Mouse (Mus musculus) CH12.LX (cell line): ENCODE data around the gene Man1a. TPM values are rescaled to one million over a fixed set of nuclear protein-coding genes. Genes with fewer than 3 reads are reported as not detected.

Experiments
- DNase-seq: peaks from one replicate; pipeline ENCODE4 v3.0.0-alpha.2; 2013; ENCODE audit errors: extremely low read depth
- H3K27ac ChIP-seq: 2 replicates; pipeline ENCODE4 v1.5.1; 2012; ENCODE audit warnings: low read depth, mild to moderate bottlenecking, control low read depth, moderate library complexity; ENCODE audit not compliant: insufficient read depth
- H3K27me3 ChIP-seq: replicated peaks from 2 replicates; pipeline ENCODE3; 2012; ENCODE audit warnings: inconsistent platforms
- H3K36me3 ChIP-seq, 2 experiments: replicated peaks in 1 of 2; 2 replicates each; pipeline versions ENCODE3 to v1.6.1; 2012; ENCODE audit warnings: inconsistent platforms in 1 of 2, low read length in 1 of 2, mild to moderate bottlenecking in 1 of 2, mixed read lengths in 1 of 2, moderate library complexity in 1 of 2; ENCODE audit not compliant: control insufficient read depth in 1 of 2, insufficient read depth in 1 of 2
- H3K4me1 ChIP-seq, 2 experiments: 2 replicates each; pipeline ENCODE4 v1.6.1; 2012; ENCODE audit warnings: inconsistent platforms in 1 of 2, moderate library complexity in 1 of 2; ENCODE audit not compliant: insufficient read depth in 2 of 2, control insufficient read depth in 1 of 2
- H3K4me2 ChIP-seq: 2 replicates; pipeline ENCODE4 v1.6.1; 2012; ENCODE audit warnings: low read depth, mild to moderate bottlenecking, control low read depth; ENCODE audit not compliant: poor library complexity, insufficient read depth, severe bottlenecking
- H3K4me3 ChIP-seq, 3 experiments: fragments of 150-350 bp in 1 of 3; sonication (generic) in 1 of 3; replicated peaks in 1 of 3; 2 replicates each; pipeline versions ENCODE3 to v1.5.1; 2011 to 2012; ENCODE audit warnings: low read depth in 2 of 3, low read length in 2 of 3, mild to moderate bottlenecking in 2 of 3, moderate library complexity in 2 of 3, control low read depth in 1 of 3, improper control_type of control experiment in 1 of 3, inconsistent platforms in 1 of 3, mixed read lengths in 1 of 3; ENCODE audit not compliant: poor library complexity in 1 of 3
- H3K79me2 ChIP-seq: replicated peaks from 2 replicates; pipeline ENCODE4 v1.6.1; 2012; ENCODE audit warnings: mild to moderate bottlenecking, moderate library complexity; ENCODE audit not compliant: control insufficient read depth, poor library complexity, insufficient read depth, severe bottlenecking; ENCODE audit errors: extremely low read depth
- H3K9ac ChIP-seq: 2 replicates; pipeline ENCODE4 v1.6.1; 2012; ENCODE audit warnings: low read depth, mild to moderate bottlenecking, control low read depth, moderate library complexity; ENCODE audit not compliant: insufficient read depth
- H3K9me3 ChIP-seq: replicated peaks from 2 replicates; pipeline ENCODE3; 2012; ENCODE audit warnings: low read length, inconsistent platforms, mixed read lengths
- CHD2 ChIP-seq: IDR thresholded peaks from 2 replicates; pipeline ENCODE4 v1.6.1; 2011; ENCODE audit warnings: low read length, improper control_type of control experiment
- CTCF ChIP-seq, 2 experiments: IDR thresholded peaks in 1 of 2; conservative IDR thresholded peaks in 1 of 2; 2 replicates each; pipeline ENCODE4 v1.5.1; 2011 to 2012; ENCODE audit warnings: low read depth in 2 of 2, low read length in 2 of 2, improper control_type of control experiment in 1 of 2, inconsistent platforms in 1 of 2, mild to moderate bottlenecking in 1 of 2, moderate library complexity in 1 of 2
- E2F4 ChIP-seq: IDR thresholded peaks from 2 replicates; pipeline ENCODE4 v1.6.1; 2011; ENCODE audit warnings: low read depth, low read length, improper control_type of control experiment; ENCODE audit not compliant: insufficient replicate concordance
- ELF1 ChIP-seq: IDR thresholded peaks from 2 replicates; pipeline ENCODE4 v1.6.1; 2014; ENCODE audit warnings: low read depth, mild to moderate bottlenecking, inconsistent platforms, low read length, improper control_type of control experiment
- GABPA ChIP-seq: IDR thresholded peaks from 2 replicates; pipeline ENCODE4 v1.6.1; 2012; ENCODE audit warnings: low read depth, low read length, improper control_type of control experiment, inconsistent platforms; ENCODE audit not compliant: insufficient replicate concordance
- HCFC1 ChIP-seq: IDR thresholded peaks from 2 replicates; pipeline ENCODE4 v1.6.1; 2012; ENCODE audit warnings: low read depth, mild to moderate bottlenecking, inconsistent platforms, low read length, improper control_type of control experiment
- JUN ChIP-seq: IDR thresholded peaks from 2 replicates; pipeline ENCODE4 v1.6.1; 2011; ENCODE audit warnings: low read depth, mild to moderate bottlenecking, low read length, improper control_type of control experiment, moderate library complexity; ENCODE audit not compliant: insufficient read depth
- JUND ChIP-seq: conservative IDR thresholded peaks from 2 replicates; pipeline ENCODE4 v1.6.1; 2011; ENCODE audit warnings: low read depth, low read length, improper control_type of control experiment
- KAT2A ChIP-seq: IDR thresholded peaks from 2 replicates; pipeline ENCODE4 v1.6.1; 2012; ENCODE audit warnings: low read length, improper control_type of control experiment, inconsistent platforms; ENCODE audit not compliant: insufficient replicate concordance
- MAX ChIP-seq: IDR thresholded peaks from 2 replicates; pipeline ENCODE4 v1.6.1; 2011; ENCODE audit warnings: low read length, improper control_type of control experiment
- MAZ ChIP-seq: IDR thresholded peaks from 2 replicates; pipeline ENCODE4 v1.6.1; 2012; ENCODE audit warnings: low read depth, mild to moderate bottlenecking, inconsistent platforms, low read length, improper control_type of control experiment, moderate library complexity
- MXI1 ChIP-seq: IDR thresholded peaks from 2 replicates; pipeline ENCODE4 v1.6.1; 2011; ENCODE audit warnings: mild to moderate bottlenecking, low read depth, low read length, improper control_type of control experiment
- MYC ChIP-seq: IDR thresholded peaks from 2 replicates; pipeline ENCODE4 v1.6.1; 2011; ENCODE audit warnings: low read depth, mild to moderate bottlenecking, improper control_type of control experiment, low read length
- NELFE ChIP-seq: IDR thresholded peaks from 2 replicates; pipeline ENCODE4 v1.6.1; 2011; ENCODE audit warnings: low read depth, low read length, improper control_type of control experiment
- NRF1 ChIP-seq: IDR thresholded peaks from 2 replicates; pipeline ENCODE4 v1.6.1; 2014; ENCODE audit warnings: low read depth, mild to moderate bottlenecking, inconsistent platforms, low read length, improper control_type of control experiment, moderate library complexity
- PAX5 ChIP-seq: IDR thresholded peaks from 2 replicates; pipeline ENCODE4 v1.6.1; 2012; ENCODE audit warnings: low read length, inconsistent platforms, mixed read lengths
- POLR2A ChIP-seq: IDR thresholded peaks from 2 replicates; pipeline ENCODE4 v1.6.1; 2011; ENCODE audit warnings: low read depth, mild to moderate bottlenecking, improper control_type of control experiment, low read length
- SIN3A ChIP-seq: IDR thresholded peaks from 2 replicates; pipeline ENCODE4 v1.6.1; 2012; ENCODE audit warnings: low read length, improper control_type of control experiment, inconsistent platforms
- SMC3 ChIP-seq: IDR thresholded peaks from 2 replicates; pipeline ENCODE4 v1.6.1; 2011; ENCODE audit warnings: low read depth, low read length, improper control_type of control experiment
- TBP ChIP-seq: conservative IDR thresholded peaks from 2 replicates; pipeline ENCODE4 v1.6.1; 2011; ENCODE audit warnings: low read depth, low read length, improper control_type of control experiment
- TCF12 ChIP-seq: IDR thresholded peaks from 2 replicates; pipeline ENCODE4 v1.6.1; 2014; ENCODE audit warnings: low read depth, mild to moderate bottlenecking, inconsistent platforms, low read length, improper control_type of control experiment
- USF2 ChIP-seq: conservative IDR thresholded peaks from 2 replicates; pipeline ENCODE4 v1.6.1; 2011; ENCODE audit warnings: low read depth, low read length, improper control_type of control experiment
- ZC3H11A ChIP-seq: IDR thresholded peaks from 2 replicates; pipeline ENCODE4 v1.6.1; 2012; ENCODE audit warnings: low read depth, mild to moderate bottlenecking, inconsistent platforms, low read length, improper control_type of control experiment
- ZKSCAN1 ChIP-seq: IDR thresholded peaks from 2 replicates; pipeline ENCODE4 v1.6.1; 2012; ENCODE audit warnings: low read depth, inconsistent platforms, low read length, improper control_type of control experiment, borderline replicate concordance
- ZMIZ1 ChIP-seq: IDR thresholded peaks from 2 replicates; pipeline ENCODE4 v1.6.1; 2012; ENCODE audit warnings: low read depth, mild to moderate bottlenecking, inconsistent platforms, low read length, improper control_type of control experiment
- ZNF384 ChIP-seq: IDR thresholded peaks from 2 replicates; pipeline ENCODE4 v1.6.1; 2012; ENCODE audit warnings: low read depth, low read length, improper control_type of control experiment, inconsistent platforms
- dilution Hi-C: fragments of 300-500 bp; cut with MboI; formaldehyde crosslinking; loops from 2 replicates; pipeline ENCODE4 v1.14.3; 2020; ENCODE audit warnings: low sequenced_read_pairs; ENCODE audit not compliant: extremely low pct_unique_long_range_greater_than_20kb, extremely low pct_ligation_motif_present
- in situ Hi-C: fragments of 300-500 bp; cut with MboI; formaldehyde crosslinking; loops from 3 replicates; pipeline ENCODE4 v1.14.3; 2019; ENCODE audit warnings: low sequenced_read_pairs, low pct_ligation_motif_present, low pct_unique_long_range_greater_than_20kb, mixed read lengths
- polyA plus RNA-seq: library from polyadenylated mRNA; unstranded; fragments of >175 nt; gene quantifications from 2 replicates; pipeline ENCODE4 v1.2.1, GENCODE M21; 2012; ENCODE audit warnings: low read depth; ENCODE audit not compliant: insufficient read length
- total RNA-seq, 2 experiments: library from RNA; depleted of rRNA; stranded (reverse); fragments of 300-350 nt in 1 of 2; fragments of >200 nt in 1 of 2; gene quantifications; 2 replicates each; pipeline ENCODE4 v1.2.3; 2012 to 2014

Man1a gene
- total and polyA plus RNA-seq, 3 experiments, result 104 to 211 (median 191) TPM

DNA sequence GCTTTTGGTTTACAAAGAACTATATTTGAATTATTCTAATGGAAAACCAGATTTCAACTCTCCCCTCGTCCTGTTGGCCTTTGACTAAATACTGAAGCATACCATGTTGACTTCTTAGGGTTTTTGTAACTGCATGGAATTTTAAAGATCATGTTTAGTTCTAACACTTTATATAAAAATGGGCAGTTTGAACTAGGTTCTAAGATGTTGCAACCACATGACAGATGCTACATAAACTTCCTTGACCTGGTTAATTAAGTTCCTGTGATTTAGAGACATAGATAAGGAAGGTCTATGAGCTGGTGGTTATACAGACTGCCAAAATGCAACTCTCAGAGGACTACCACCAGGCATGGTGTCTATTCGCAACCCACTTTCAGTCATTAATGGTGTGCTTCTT is 4.1 kb downstream of the Man1a start:
- Histone ChIP-seq H3K4me2 (peak overlapping the region; percentile 94; the same call in 1 of the 2 replicates), H3K4me3 (peak overlapping the region; percentile 70 to 93 (median 80)), H3K27ac (peak overlapping the region; percentile 55), H3K9me3 (no peaks in the 10 kb centered on the region), H3K36me3 (peaks cover 23 to 36% of the 10 kb centered on the region in 2 experiments), H3K9ac (peak overlapping the region; percentile 88), H3K79me2 (peaks cover 81% of the 10 kb centered on the region), H3K27me3 (no peaks in the 10 kb centered on the region), H3K4me1 (peaks cover 0 to 18% of the 10 kb centered on the region in 2 experiments; a peak in 2 of 4 replicates)
- in situ Hi-C loops, result loop anchor here (5.0 kb wide), 1 partner anchor 200 kb away; no protein-coding TSS in a partner anchor
- dilution Hi-C loops, result no loop called here
- DNase-seq, result no peak
- TF ChIP-seq TBP (no peak), ZKSCAN1 (no peak), MXI1 (peak; percentile 51; the same call in 1 of the 2 replicates), KAT2A (no peak), SIN3A (no peak)

DNA sequence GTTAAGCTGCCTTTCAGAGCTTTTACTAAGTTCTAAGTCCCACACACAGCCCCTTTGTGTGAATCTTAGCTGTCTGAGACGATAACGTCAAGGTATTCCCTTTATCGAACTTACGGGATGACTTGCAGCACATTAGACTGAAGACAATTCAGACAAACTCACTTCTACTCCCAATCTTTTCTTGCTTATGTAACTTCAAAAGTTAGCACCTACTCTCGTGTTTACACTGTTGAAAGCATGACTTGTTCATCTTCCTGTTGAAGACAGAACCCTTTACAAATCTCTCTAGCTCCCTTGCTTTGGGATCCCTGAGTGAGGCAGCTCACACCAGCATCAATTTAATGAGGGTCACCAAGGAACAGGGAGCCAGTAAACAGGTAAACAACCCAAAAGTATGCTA is 5.9 kb downstream of the Man1a start:
- dilution Hi-C loops, result no loop called here
- H3K4me3 ChIP-seq, result peak overlapping the region; percentile 70 to 93 (median 80)
- DNase-seq, result no peak
- H3K79me2 ChIP-seq, result peaks cover 99% of the 10 kb centered on the region
- peak overlapping the region; percentile 26; the same call in 1 of the 2 replicates for H3K27ac ChIP-seq
- peaks cover 36 to 51% of the 10 kb centered on the region in 2 experiments for H3K36me3 ChIP-seq
- no peaks in the 10 kb centered on the region for H3K27me3 ChIP-seq
- peak overlapping the region; percentile 98 for H3K4me2 ChIP-seq
- TF ChIP-seq MXI1 (peak; percentile 59), CHD2 (no peak)
- H3K9ac ChIP-seq, result peak overlapping the region; percentile 88; the same call in 1 of the 2 replicates
- H3K9me3 ChIP-seq, result no peaks in the 10 kb centered on the region
- peaks cover 0 to 24% of the 10 kb centered on the region in 2 experiments; a peak in 2 of 4 replicates for H3K4me1 ChIP-seq
- in situ Hi-C loops, result loop anchor here (5.0 kb wide), 1 partner anchor 198 kb away; no protein-coding TSS in a partner anchor

DNA sequence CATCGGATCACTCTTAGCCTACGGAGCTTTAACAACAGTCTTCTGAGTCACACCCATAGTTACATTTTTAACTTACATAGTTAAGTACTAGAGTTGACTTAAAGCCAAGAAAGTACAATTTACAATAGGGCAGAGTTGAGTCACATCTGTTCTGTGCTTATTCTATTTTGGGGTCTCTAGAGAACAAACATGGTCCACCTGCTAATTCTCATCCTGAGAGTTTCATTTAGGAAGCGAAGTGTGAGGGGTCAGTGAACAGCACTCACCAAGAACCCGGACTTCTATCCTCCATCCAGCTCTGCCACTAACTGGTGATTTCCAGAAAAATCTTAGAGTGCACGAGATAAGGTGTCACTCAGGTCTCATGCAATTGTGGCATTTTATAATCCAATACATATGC is 7.0 kb downstream of the Man1a start:
- Histone ChIP-seq H3K27ac (no peak overlapping the region), H3K4me2 (peak overlapping the region; percentile 98), H3K36me3 (peaks cover 37 to 53% of the 10 kb centered on the region in 2 experiments), H3K4me1 (peaks cover 0 to 33% of the 10 kb centered on the region in 2 experiments; a peak in 2 of 4 replicates), H3K9ac (peak overlapping the region; percentile 88), H3K27me3 (no peaks in the 10 kb centered on the region), H3K9me3 (no peaks in the 10 kb centered on the region), H3K4me3 (peak overlapping the region; percentile 44 to 93 (median 70)), H3K79me2 (peaks cover 95% of the 10 kb centered on the region)
- dilution Hi-C loops (no loop called here), in situ Hi-C loops (no loop called here)
- no peak for DNase-seq
- TF ChIP-seq GABPA, result no peak
- peak; percentile 69; the same call in 1 of the 2 replicates for TF ChIP-seq JUN
- TF ChIP-seq MAZ, result no peak
- peak; percentile 81 for TF ChIP-seq TCF12
- no peak for TF ChIP-seq ZMIZ1
- TF ChIP-seq NRF1, result no peak
- TF ChIP-seq SMC3, result no peak
- no peak for TF ChIP-seq ZC3H11A
- TF ChIP-seq NELFE, result no peak
- no peak for TF ChIP-seq ZNF384
- TF ChIP-seq USF2, result no peak
- no peak for TF ChIP-seq ELF1
- TF ChIP-seq PAX5, result no peak
- TF ChIP-seq CTCF (conservative IDR thresholded peaks at IDR 0.05 in 1 of 2, IDR thresholded peaks at IDR 0.05 in 1 of 2; ENCODE audit: low read depth in 2 of 2, low read length in 2 of 2), result no peak
- no peak for TF ChIP-seq E2F4
- peak; percentile 94 for TF ChIP-seq SIN3A
- TF ChIP-seq ZKSCAN1, result no peak
- no peak for TF ChIP-seq POLR2A
- TF ChIP-seq MAX, result peak; percentile 47; the same call in 1 of the 2 replicates
- TF ChIP-seq MYC, result peak; percentile 26; the same call in 1 of the 2 replicates
- peak; percentile 83 for TF ChIP-seq JUND
- no peak for TF ChIP-seq HCFC1
